Mouse (Mus musculus) liver, embryonic 14.5 days (tissue): ENCODE results near the gene Hid1.

ENCODE experiments used
- CTCF ChIP-seq: IDR thresholded peaks from 2 replicates; pipeline ENCODE4 v1.5.1; 2016; ENCODE audit warnings: antibody characterized with exemption, low read depth, control low read depth
- EP300 ChIP-seq: IDR thresholded peaks from 2 replicates; pipeline ENCODE4 v1.6.1; 2016; ENCODE audit warnings: antibody characterized with exemption, low read depth

DNA sequence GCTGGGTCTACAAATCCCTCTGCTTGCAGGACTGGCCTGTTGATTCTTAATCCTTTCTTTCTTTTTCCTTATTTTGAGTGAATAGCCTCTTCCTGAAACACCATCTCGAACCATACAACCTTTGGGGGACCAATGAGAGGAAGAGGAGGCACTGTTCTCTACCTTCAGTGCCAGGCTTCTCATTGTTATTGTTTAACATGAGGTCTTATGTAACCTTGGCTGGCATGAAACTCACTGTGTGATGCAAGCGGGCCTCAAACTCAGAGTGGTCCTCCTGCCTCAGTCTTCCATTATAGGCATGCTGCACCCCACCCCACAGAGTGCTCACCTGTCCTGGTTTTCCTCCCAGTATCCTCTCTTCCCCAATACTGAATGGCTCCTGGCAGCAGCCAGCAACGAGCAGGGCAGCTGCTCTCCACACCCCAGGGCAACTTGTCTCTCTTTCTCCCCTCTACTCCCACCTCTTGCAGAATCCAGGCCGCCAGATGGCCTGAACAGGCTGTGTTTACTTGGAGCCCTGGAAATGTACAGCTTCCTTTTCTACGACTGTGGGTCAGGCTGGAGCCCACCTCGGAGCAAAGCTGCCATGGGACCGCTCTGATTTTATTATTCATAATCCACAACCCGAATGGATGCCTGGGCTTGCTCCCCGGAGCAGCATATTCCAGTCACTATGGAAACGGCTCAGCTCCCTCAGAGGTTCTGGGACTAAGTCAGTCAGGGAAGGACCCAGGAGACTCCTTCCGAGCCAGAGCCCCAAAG is 33.3 kb upstream of the Hid1 start:
- TF ChIP-seq CTCF (no peak), EP300 (no peak)
